Mouse (Mus musculus): ENCODE data around the gene Tmem45a2. TPM values are rescaled to one million over a fixed set of nuclear protein-coding genes. Genes with fewer than 3 reads are reported as not detected.
"Not testable (repeated sequence)": the region's sequence is repeated elsewhere in the genome, so short reads cannot be mapped to it uniquely, and the experiment has no call there.

Tmem45a2 gene
- polyA plus RNA-seq, 1 experiment from 2014 or later: not detected

GRCm38 (mm10) chr16:57092460-57092859 is 21.3 kb upstream of the Tmem45a2 start:
- Histone ChIP-seq H3K4me1 (ENCODE audit: control insufficient read depth, insufficient read depth, low read length) (no peaks in the 10 kb centered on the region), H3K9me3 (ENCODE audit: control insufficient read depth, low read length) (no peaks in the 10 kb centered on the region), H3K27me3 (ENCODE audit: control insufficient read depth, insufficient read depth, low read length) (no peaks in the 10 kb centered on the region), H3K4me3 (replicated peaks; ENCODE audit: low read depth, low read length) (no peak overlapping the region), H3K4me2 (ENCODE audit: low read length) (no peak overlapping the region), H3K9ac (replicated peaks; ENCODE audit: low read length) (no peak overlapping the region), H3K36me3 (ENCODE audit: control insufficient read depth, insufficient read depth, low read length) (no peaks in the 10 kb centered on the region), H3K27ac (replicated peaks; ENCODE audit: low read depth, low read length) (no peak overlapping the region)
- DNase-seq: peak; percentile 79
- 38% methylated on average over 4 of the region's 4 CpGs for WGBS
- ATAC-seq (ENCODE audit: low FRiP score, low TSS enrichment): peak; percentile 62; the same call in 1 of the 2 replicates

GRCm38 (mm10) chr16:57079577-57079976 is 8.4 kb upstream of the Tmem45a2 start:
- Histone ChIP-seq H3K9me3 (ENCODE audit: control insufficient read depth, low read length) (no peaks in the 10 kb centered on the region), H3K27ac (replicated peaks; ENCODE audit: low read depth, low read length) (no peak overlapping the region), H3K9ac (replicated peaks; ENCODE audit: low read length) (no peak overlapping the region), H3K4me1 (ENCODE audit: control insufficient read depth, insufficient read depth, low read length) (no peaks in the 10 kb centered on the region), H3K4me3 (replicated peaks; ENCODE audit: low read depth, low read length) (no peak overlapping the region), H3K36me3 (ENCODE audit: control insufficient read depth, insufficient read depth, low read length) (no peaks in the 10 kb centered on the region), H3K4me2 (ENCODE audit: low read length) (no peak overlapping the region), H3K27me3 (ENCODE audit: control insufficient read depth, insufficient read depth, low read length) (no peaks in the 10 kb centered on the region)
- no peak for ATAC-seq (ENCODE audit: low FRiP score, low TSS enrichment)
- no peak for DNase-seq
- 77% methylated on average over 4 of the region's 4 CpGs for WGBS

- Histone ChIP-seq H3K9me3 (ENCODE audit: control insufficient read depth, low read length) (no peaks in the 10 kb centered on the region), H3K4me3 (replicated peaks; ENCODE audit: low read depth, low read length) (no peak overlapping the region), H3K27ac (replicated peaks; ENCODE audit: low read depth, low read length) (no peak overlapping the region), H3K9ac (replicated peaks; ENCODE audit: low read length) (no peak overlapping the region), H3K27me3 (ENCODE audit: control insufficient read depth, insufficient read depth, low read length) (no peaks in the 10 kb centered on the region), H3K36me3 (ENCODE audit: control insufficient read depth, insufficient read depth, low read length) (no peaks in the 10 kb centered on the region), H3K4me2 (ENCODE audit: low read length) (no peak overlapping the region), H3K4me1 (ENCODE audit: control insufficient read depth, insufficient read depth, low read length) (no peaks in the 10 kb centered on the region)
- 84% methylated on average over 7 of the region's 7 CpGs for WGBS
- ATAC-seq (ENCODE audit: low FRiP score, low TSS enrichment) (no peak), DNase-seq (no peak)
Observed at GRCm38 (mm10) chr16:57075986-57076385, 4.8 kb upstream of the Tmem45a2 start.

- H3K4me1 ChIP-seq (ENCODE audit: control insufficient read depth, insufficient read depth, low read length): no peaks in the 10 kb centered on the region
- no peak overlapping the region for H3K4me2 ChIP-seq (ENCODE audit: low read length)
- DNase-seq (no peak), ATAC-seq (ENCODE audit: low FRiP score, low TSS enrichment) (no peak)
- 92% methylated on average over 3 of the region's 3 CpGs for WGBS
- H3K9ac ChIP-seq (replicated peaks; ENCODE audit: low read length): no peak overlapping the region
- no peaks in the 10 kb centered on the region for H3K27me3 ChIP-seq (ENCODE audit: control insufficient read depth, insufficient read depth, low read length)
- H3K9me3 ChIP-seq (ENCODE audit: control insufficient read depth, low read length): no peaks in the 10 kb centered on the region
- H3K4me3 ChIP-seq (replicated peaks; ENCODE audit: low read depth, low read length): no peak overlapping the region
- H3K36me3 ChIP-seq (ENCODE audit: control insufficient read depth, insufficient read depth, low read length): no peaks in the 10 kb centered on the region
- H3K27ac ChIP-seq (replicated peaks; ENCODE audit: low read depth, low read length): no peak overlapping the region
Observed at GRCm38 (mm10) chr16:57062045-57062444, 9.1 kb downstream of the Tmem45a2 start.

- H3K9me3 ChIP-seq (ENCODE audit: control insufficient read depth, low read length): no peaks in the 10 kb centered on the region
- 87% methylated on average over 4 of the region's 4 CpGs for WGBS
Observed at GRCm38 (mm10) chr16:57056995-57057394, 14.2 kb downstream of the Tmem45a2 start.

GRCm38 (mm10) chr16:57049974-57050373 is 21.2 kb downstream of the Tmem45a2 start:
- no peak overlapping the region for H3K4me2 ChIP-seq (ENCODE audit: low read length)
- DNase-seq (no peak), ATAC-seq (ENCODE audit: low FRiP score, low TSS enrichment) (no peak)
- WGBS: 89% methylated on average over 3 of the region's 3 CpGs
- H3K4me1 ChIP-seq (ENCODE audit: control insufficient read depth, insufficient read depth, low read length): no peaks in the 10 kb centered on the region
- H3K9ac ChIP-seq (replicated peaks; ENCODE audit: low read length): no peak overlapping the region
- no peaks in the 10 kb centered on the region for H3K36me3 ChIP-seq (ENCODE audit: control insufficient read depth, insufficient read depth, low read length)
- no peak overlapping the region for H3K27ac ChIP-seq (replicated peaks; ENCODE audit: low read depth, low read length)
- H3K9me3 ChIP-seq (ENCODE audit: control insufficient read depth, low read length): no peaks in the 10 kb centered on the region
- no peak overlapping the region for H3K4me3 ChIP-seq (replicated peaks; ENCODE audit: low read depth, low read length)
- H3K27me3 ChIP-seq (ENCODE audit: control insufficient read depth, insufficient read depth, low read length): no peaks in the 10 kb centered on the region

More at GRCm38 (mm10) chr16:57056995-57057394, 14.2 kb downstream of the Tmem45a2 start:
- no peaks in the 10 kb centered on the region for H3K27me3 ChIP-seq (ENCODE audit: control insufficient read depth, insufficient read depth, low read length)
- H3K9ac ChIP-seq (replicated peaks; ENCODE audit: low read length): no peak overlapping the region
- H3K4me3 ChIP-seq (replicated peaks; ENCODE audit: low read depth, low read length): no peak overlapping the region
- ATAC-seq (ENCODE audit: low FRiP score, low TSS enrichment) (no peak), DNase-seq (no peak)
- no peak overlapping the region for H3K27ac ChIP-seq (replicated peaks; ENCODE audit: low read depth, low read length)
- H3K4me2 ChIP-seq (ENCODE audit: low read length): no peak overlapping the region
- no peaks in the 10 kb centered on the region for H3K4me1 ChIP-seq (ENCODE audit: control insufficient read depth, insufficient read depth, low read length)
- H3K36me3 ChIP-seq (ENCODE audit: control insufficient read depth, insufficient read depth, low read length): no peaks in the 10 kb centered on the region

GRCm38 (mm10) chr16:57038600-57038999 is 32.6 kb downstream of the Tmem45a2 start:
- no peak overlapping the region for H3K27ac ChIP-seq (replicated peaks; ENCODE audit: low read depth, low read length)
- no peaks in the 10 kb centered on the region for H3K9me3 ChIP-seq (ENCODE audit: control insufficient read depth, low read length)
- WGBS: 67% methylated on average over 5 of the region's 5 CpGs
- H3K36me3 ChIP-seq (ENCODE audit: control insufficient read depth, insufficient read depth, low read length): no peaks in the 10 kb centered on the region
- H3K4me3 ChIP-seq (replicated peaks; ENCODE audit: low read depth, low read length): no peak overlapping the region
- no peak overlapping the region for H3K4me2 ChIP-seq (ENCODE audit: low read length)
- ATAC-seq (ENCODE audit: low FRiP score, low TSS enrichment) (no peak), DNase-seq (no peak)
- H3K27me3 ChIP-seq (ENCODE audit: control insufficient read depth, insufficient read depth, low read length): no peaks in the 10 kb centered on the region
- H3K9ac ChIP-seq (replicated peaks; ENCODE audit: low read length): no peak overlapping the region
- H3K4me1 ChIP-seq (ENCODE audit: control insufficient read depth, insufficient read depth, low read length): no peaks in the 10 kb centered on the region

GRCm38 (mm10) chr16:57030150-57030885 is 40.9 kb downstream of the Tmem45a2 start:
- 82% methylated on average over 7 of the region's 7 CpGs for WGBS
- no peak for ATAC-seq (ENCODE audit: low FRiP score, low TSS enrichment)
- Histone ChIP-seq H3K9ac (replicated peaks; ENCODE audit: low read length) (no peak overlapping the region), H3K27ac (replicated peaks; ENCODE audit: low read depth, low read length) (no peak overlapping the region), H3K4me1 (ENCODE audit: control insufficient read depth, insufficient read depth, low read length) (no peaks in the 10 kb centered on the region), H3K9me3 (ENCODE audit: control insufficient read depth, low read length) (no peaks in the 10 kb centered on the region), H3K36me3 (ENCODE audit: control insufficient read depth, insufficient read depth, low read length) (no peaks in the 10 kb centered on the region), H3K4me3 (replicated peaks; ENCODE audit: low read depth, low read length) (no peak overlapping the region), H3K27me3 (ENCODE audit: control insufficient read depth, insufficient read depth, low read length) (no peaks in the 10 kb centered on the region), H3K4me2 (ENCODE audit: low read length) (no peak overlapping the region)
- no peak for DNase-seq

GRCm38 (mm10) chr16:56998283-56998682 is 72.9 kb downstream of the Tmem45a2 start:
- DNase-seq; ATAC-seq (ENCODE audit: low FRiP score, low TSS enrichment); H3K9me3 ChIP-seq (ENCODE audit: control insufficient read depth, low read length); H3K36me3 ChIP-seq (ENCODE audit: control insufficient read depth, insufficient read depth, low read length); H3K4me3 ChIP-seq (replicated peaks; ENCODE audit: low read depth, low read length); H3K4me1 ChIP-seq (ENCODE audit: control insufficient read depth, insufficient read depth, low read length); H3K9ac ChIP-seq (replicated peaks; ENCODE audit: low read length); H3K27ac ChIP-seq (replicated peaks; ENCODE audit: low read depth, low read length); H3K4me2 ChIP-seq (ENCODE audit: low read length); H3K27me3 ChIP-seq (ENCODE audit: control insufficient read depth, insufficient read depth, low read length): not testable (repeated sequence)
- WGBS: 92% methylated on average over 9 of the region's 9 CpGs
